Mouse (Mus musculus): Measurements from ENCODE around the gene Cbx4.

The Cbx4 gene

GRCm38 (mm10) chr11:119086144-119086971, at the start of gene Cbx4:
TSS of gene Cbx4 (minus strand) at chr11:119086221.
- peak; percentile 92 to 93 for DNase-seq

DNA sequence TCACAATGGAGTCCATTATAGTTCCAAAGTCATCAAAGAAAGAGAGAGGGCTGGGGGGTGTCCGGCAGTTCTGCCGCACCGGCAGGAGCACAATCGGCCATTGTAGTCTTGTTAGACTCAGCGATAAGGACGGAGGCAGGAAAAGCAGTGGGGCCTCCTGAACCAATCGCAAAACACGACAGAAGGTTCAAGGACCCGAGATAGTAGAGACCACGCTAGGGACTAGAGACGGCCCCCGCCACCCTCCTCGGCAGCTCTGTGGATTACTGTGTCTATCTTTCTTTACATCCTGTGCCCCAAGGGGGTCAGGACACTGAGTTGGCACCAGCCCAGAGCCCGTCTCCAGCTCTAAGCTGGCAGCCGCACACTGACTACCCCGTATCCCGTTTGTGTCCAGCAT, 48.6 kb upstream of the Cbx4 start:
- no peak for DNase-seq

GRCm38 (mm10) chr11:119133437-119134221, 47.6 kb upstream of the Cbx4 start:
- peak; percentile 32 to 51 for DNase-seq

- DNase-seq: no peak
Measured at GRCm38 (mm10) chr11:119132198-119133035, 46.4 kb upstream of the Cbx4 start.

- DNase-seq: no peak
Measured at GRCm38 (mm10) chr11:119130081-119130765, 44.2 kb upstream of the Cbx4 start.

DNA sequence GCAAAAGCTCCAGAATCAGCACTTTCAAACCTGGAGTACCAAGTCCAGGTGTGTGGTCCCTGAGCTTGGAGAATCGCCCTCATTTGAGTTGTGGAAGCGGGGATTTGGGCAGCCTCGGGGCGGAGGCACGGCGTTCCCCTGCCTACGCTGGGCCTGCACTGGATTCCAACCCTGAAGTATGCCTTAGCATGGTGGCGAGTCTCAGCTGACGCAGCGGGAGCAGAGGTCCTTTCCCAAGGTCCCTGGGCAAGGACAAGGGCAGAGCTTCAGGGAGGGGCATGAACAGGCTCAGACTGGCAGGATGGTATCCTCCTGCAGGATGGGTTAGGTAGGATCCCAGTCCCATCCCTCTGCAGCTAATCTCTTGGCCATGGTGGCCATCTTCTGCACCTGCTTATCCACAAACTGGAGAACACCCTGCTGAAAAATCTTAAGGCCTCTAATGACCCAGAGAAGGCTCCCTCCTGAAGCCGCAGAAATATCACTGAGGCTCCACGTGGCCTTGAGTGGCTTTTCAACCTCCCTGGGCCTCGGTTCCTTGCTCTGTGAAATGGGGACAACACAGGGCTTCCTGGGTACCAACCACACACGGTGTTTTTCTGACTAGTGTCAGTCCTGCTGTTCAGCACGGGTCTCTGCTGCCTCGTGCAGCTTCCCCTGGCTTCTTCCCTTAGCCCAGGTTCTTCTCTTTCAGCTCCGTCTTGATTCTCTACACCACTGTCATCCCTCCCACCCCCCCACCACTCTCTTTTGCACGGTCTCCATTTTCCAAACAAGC, 43.4 kb upstream of the Cbx4 start:
- DNase-seq: no peak

- no peak for DNase-seq
Measured at GRCm38 (mm10) chr11:119128668-119129280, 42.8 kb upstream of the Cbx4 start.

DNA sequence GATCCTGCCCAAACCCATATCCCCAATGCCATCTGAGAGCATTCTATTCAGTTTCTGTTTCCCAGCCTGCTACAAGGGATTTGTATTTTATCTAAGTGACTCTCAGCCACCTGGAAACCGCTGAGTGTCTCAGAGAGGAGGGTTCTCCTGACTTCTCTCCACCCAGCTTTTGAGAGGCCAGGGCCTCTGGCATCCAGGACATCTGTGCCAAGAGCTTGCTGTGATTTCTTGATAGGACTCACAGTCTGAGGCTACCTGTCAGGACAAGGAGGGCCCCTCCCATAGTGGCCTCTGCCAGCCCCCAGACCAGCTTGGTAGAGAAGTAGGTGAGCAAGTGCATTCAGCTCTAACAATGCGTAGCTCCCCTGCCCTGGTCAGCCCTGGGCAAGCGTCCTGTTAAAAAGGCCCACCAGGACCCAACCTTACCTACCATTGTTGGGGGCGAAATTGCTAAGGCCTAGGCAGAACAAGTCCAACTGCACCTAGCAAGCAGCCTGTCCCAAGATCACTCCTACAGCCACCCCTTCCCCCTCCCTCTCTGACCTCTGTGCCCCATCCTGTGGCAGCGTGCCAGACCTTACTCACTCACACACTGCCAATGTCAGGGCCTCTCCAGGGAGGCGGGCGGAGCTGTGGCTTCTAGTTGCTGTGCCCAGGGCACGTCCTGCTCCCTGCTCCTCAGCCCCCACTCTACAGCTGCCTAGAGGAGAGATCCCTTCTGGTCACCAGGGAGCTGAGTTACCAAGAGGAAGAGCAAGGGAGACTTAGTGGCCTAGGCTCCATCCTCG, 41.9 kb upstream of the Cbx4 start:
- DNase-seq: peak in 1 of 2 experiments; percentile 26

DNA sequence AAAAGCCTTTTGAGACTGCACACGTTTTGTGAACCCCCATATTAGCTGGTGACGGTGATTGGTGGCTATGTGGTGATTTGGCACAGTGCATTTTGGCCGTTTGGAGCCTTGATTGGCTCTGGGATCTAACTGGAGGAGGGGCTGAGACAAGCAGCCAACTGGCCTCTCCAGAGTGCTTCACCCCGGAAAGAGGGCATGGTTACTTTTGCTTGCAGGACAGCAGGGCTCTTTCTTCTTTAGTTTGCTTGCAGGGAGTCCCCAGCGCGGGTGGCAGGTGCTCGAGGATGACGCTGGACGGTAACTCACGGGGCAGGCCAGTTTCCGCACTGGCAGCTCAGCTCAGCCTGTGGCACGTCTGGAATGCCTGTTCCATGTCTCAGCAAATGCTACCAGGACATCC, 41.1 kb upstream of the Cbx4 start:
- no peak for DNase-seq

GRCm38 (mm10) chr11:119125929-119126861, 40.2 kb upstream of the Cbx4 start:
- peak; percentile 28 for DNase-seq

- DNase-seq: no peak
Measured at GRCm38 (mm10) chr11:119124536-119124935, 38.5 kb upstream of the Cbx4 start.

DNA sequence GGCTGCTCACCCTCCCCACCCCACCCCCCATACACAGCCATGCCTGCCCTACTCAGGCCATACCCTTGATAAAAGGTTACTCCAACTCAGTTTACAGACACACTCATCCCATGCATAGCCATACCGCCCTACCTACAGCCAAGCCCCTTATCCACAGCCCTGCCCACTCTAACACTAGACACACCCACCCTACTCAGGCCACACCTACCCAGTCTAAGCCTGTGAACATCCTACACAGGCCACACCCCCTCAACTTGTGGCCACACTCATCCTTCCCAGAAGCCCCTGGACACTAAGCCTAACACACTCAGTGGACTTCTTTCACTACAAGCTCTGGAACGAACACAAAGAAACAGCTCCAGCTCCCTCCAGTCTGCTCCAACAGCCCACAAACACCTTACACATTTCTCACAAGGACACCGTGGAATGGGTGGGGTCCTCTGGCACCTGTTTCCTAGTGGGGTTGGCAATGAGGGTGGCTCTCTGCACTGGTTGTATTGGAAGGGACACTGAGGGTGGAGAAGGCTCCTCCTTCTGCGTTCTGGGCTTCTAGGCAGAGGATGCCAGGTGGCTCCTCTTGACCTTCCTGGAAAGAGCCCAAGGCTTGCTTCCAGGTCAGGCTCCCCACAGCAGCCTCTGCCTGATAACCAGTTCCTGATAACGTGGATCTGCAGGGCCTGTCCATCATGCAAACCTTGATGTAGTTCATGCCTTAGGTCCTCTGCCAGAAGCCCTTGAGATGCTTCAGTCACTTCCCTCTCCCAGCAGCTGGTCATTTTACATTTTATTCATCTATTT, 37.7 kb upstream of the Cbx4 start:
- no peak for DNase-seq

DNA sequence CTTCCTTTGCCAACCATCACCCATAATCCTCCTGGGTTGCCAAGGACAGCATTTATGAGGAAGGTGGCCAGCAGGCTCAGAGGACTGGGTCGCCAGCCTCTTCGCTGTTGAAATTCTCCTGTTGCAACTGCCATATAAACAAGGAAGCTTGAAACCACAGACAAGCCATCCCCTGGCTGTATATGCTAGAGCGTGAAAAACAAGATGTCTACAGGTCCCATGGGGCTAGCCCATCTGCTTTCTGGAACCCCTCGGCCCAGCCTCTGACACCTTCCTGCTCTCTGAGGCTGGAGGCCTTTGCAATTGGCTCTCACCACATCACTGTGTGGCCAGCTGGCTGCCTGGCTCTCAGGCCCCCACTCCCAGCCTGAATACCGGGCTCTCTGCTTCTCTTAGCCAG, 36.4 kb upstream of the Cbx4 start:
- no peak for DNase-seq

- no peak for DNase-seq
Measured at GRCm38 (mm10) chr11:119118905-119119304, 32.9 kb upstream of the Cbx4 start.

- no peak for DNase-seq
Measured at GRCm38 (mm10) chr11:119117945-119118344, 31.9 kb upstream of the Cbx4 start.

DNA sequence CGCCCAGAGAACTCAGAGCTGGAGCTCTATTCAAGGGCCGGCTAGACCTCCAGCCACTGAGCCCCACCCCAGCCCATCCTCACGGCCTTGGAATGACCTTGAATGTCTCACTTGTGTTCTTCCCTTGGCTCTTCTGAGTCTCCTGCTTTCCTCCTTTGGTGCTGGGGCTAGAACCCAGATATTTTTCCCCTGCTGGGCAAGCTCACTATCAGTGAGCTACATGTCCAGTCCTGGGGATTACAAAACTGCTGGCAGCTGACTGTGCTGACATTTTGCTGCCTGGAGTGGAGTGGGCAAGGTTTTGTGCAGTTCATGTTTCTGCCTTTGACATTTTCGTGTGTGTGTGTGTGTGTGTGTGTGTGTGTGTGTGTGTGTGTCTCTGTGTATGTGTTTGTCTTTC, 31.0 kb upstream of the Cbx4 start:
- no peak for DNase-seq

DNA sequence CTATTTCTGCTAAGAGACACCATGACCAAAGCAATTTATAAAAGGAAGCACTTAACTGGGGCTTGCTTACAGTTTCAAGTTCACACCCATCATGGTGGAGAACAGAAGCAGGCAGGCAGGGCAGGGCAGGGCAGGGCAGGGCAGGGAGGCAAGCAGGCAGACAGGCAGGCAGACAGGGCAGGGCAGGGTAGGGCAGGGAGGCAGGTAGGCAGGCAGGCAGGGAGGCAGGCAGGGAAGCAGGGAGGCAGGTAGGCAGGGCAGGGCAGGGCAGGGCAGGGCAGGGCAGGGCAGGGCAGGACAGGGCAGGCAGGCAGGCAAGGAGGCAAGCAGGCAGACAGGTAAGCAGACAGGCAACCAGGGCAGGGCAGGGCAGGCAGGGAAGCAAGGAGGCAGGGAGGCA, 26.7 kb upstream of the Cbx4 start:
- DNase-seq: no peak

GRCm38 (mm10) chr11:119111345-119111744, 25.3 kb upstream of the Cbx4 start:
- DNase-seq: no peak

Data from thymus, adult 18-20 months (tissue).